Mouse (Mus musculus) duodenum, adult 2 months (tissue): ENCODE measurements around the gene Olfr493. TPM values are rescaled to one million over a fixed set of nuclear protein-coding genes. Genes with fewer than 3 reads are reported as not detected.

Experiments used
- polyA plus RNA-seq: library from polyadenylated mRNA; depleted of rRNA; stranded (reverse); fragments of >200 nt; gene quantifications from 2 replicates; pipeline ENCODE4 v1.2.3, GENCODE M21; 2012; ENCODE audit warnings: low replicate concordance; rRNA removed

Gene Olfr493
- polyA plus RNA-seq, result not detected in 2 replicates

GRCm38 (mm10) chr7:108346879-108347278 is at the start of gene Olfr493:
Gene Olfr493 (minus strand): TSS chr7:108346979.

GRCm38 (mm10) chr7:108392867-108393266 is 46.1 kb upstream of the Olfr493 start, which contains the start of gene Olfr495:
Gene Olfr495 (plus strand): TSS chr7:108393167.

GRCm38 (mm10) chr7:108365035-108365434 is 18.3 kb upstream of the Olfr493 start, which contains the start of gene Olfr494:
Gene Olfr494 (plus strand): TSS chr7:108365335.

GRCm38 (mm10) chr7:108323574-108323973 is 23.2 kb downstream of the Olfr493 start, which contains the start of gene Olfr492:
Gene Olfr492 (minus strand): TSS chr7:108323674.

DNA sequence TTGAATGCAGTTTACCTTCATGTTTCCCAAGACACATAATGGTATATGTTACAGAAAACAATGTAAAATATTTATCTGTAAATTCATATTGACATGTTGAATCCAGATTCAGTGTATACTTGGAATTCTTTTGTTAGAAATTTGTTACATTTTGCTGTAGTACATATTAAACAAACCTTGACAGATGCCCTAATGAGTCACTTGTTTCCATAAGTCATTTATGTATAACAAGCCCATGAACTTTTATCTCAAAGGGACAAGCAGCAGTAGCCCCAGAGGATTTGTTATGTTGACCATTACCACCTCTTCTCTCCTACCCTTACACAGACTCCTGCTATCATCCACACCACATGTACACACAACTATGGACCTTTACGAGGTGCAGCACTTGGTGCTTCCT is 33.6 kb downstream of the Olfr493 start, which contains the start of gene Olfr491:
Gene Olfr491, plus strand, starts transcription at position 301 of the 400 bp plus-strand sequence.

Other genes starting within 250 kb of the Olfr493 start
- not detected in 2 replicates for gene Olfr482, start 249.4 kb downstream of the Olfr493 start, polyA plus RNA-seq
- not detected in 2 replicates for gene Olfr483, start 246.1 kb downstream of the Olfr493 start, polyA plus RNA-seq
- gene Olfr484, start 219.5 kb downstream of the Olfr493 start, polyA plus RNA-seq, result not detected in 2 replicates
- gene Olfr485, start 187.1 kb downstream of the Olfr493 start, polyA plus RNA-seq, result not detected in 2 replicates
- not detected in 2 replicates for gene Olfr486, start 174.2 kb downstream of the Olfr493 start, polyA plus RNA-seq
- gene Olfr487, start 132.3 kb downstream of the Olfr493 start, polyA plus RNA-seq, result not detected in 2 replicates
- not detected in 2 replicates for gene Olfr488, start 88.6 kb downstream of the Olfr493 start, polyA plus RNA-seq
- gene Olfr490, start 58.0 kb downstream of the Olfr493 start, polyA plus RNA-seq, result not detected in 2 replicates
- not detected in 2 replicates for gene Olfr491, start 33.5 kb downstream of the Olfr493 start, polyA plus RNA-seq
- gene Olfr492, start 23.3 kb downstream of the Olfr493 start, polyA plus RNA-seq, result not detected in 2 replicates
- gene Olfr494, start 18.4 kb upstream of the Olfr493 start, polyA plus RNA-seq, result not detected in 2 replicates
- gene Olfr495, start 46.2 kb upstream of the Olfr493 start, polyA plus RNA-seq, result not detected in 2 replicates
- gene Olfr497, start 73.4 kb upstream of the Olfr493 start, polyA plus RNA-seq, result not detected in 2 replicates
- gene Olfr498, start 118.3 kb upstream of the Olfr493 start, polyA plus RNA-seq, result not detected in 2 replicates
- not detected in 2 replicates for gene Olfr502, start 178.1 kb upstream of the Olfr493 start, polyA plus RNA-seq
- not detected in 2 replicates for gene Olfr503, start 197.5 kb upstream of the Olfr493 start, polyA plus RNA-seq
- gene Olfr504, start 218.8 kb upstream of the Olfr493 start, polyA plus RNA-seq, result not detected in 2 replicates